Mouse (Mus musculus): ENCODE results near the gene Timm17b. TPM values are rescaled to one million over a fixed set of nuclear protein-coding genes. Genes with fewer than 3 reads are reported as not detected.
A peak's percentile ranks its signal among the peaks of the same experiment; 100 is the strongest.

Timm17b gene
- polyA plus RNA-seq, 1 experiment from 2014 or later, result 227 TPM

DNA sequence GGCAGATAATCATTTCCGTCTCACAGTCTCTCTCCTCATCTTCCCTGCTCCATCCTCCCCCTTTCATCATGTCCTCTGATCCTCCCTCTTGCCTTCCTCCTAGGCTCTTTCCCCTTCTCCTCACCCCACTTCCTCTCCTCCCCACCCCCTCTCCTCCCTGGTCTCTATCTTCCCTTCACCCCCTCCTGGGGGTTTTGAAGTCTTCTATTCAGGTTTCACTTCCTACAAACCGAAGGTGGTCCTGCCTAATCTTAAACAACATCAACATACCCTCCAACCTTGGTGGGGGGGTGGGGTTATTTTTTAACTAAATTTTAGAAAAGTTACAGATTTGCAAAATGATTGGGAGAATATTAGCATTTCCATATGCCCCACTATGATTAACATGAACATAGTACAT lies 30.7 kb upstream of the Timm17b start:
- ATAC-seq, result no peak
- H3K4me2 ChIP-seq (ENCODE audit: low read length), result no peak overlapping the region
- H3K36me3 ChIP-seq (ENCODE audit: control insufficient read depth, insufficient read depth, low read length), result peaks cover 24% of the 10 kb centered on the region; the same call in 1 of the 2 replicates
- no peak overlapping the region for H3K9ac ChIP-seq (ENCODE audit: low read length)
- no peak overlapping the region for H3K4me3 ChIP-seq (ENCODE audit: low read depth, low read length)
- H3K9me3 ChIP-seq (replicated peaks; ENCODE audit: control insufficient read depth, low read length), result no peaks in the 10 kb centered on the region
- no peak overlapping the region for H3K27ac ChIP-seq (ENCODE audit: low read depth, low read length)
- 42% methylated on average over 2 of the region's 2 CpGs for WGBS
- H3K4me1 ChIP-seq (ENCODE audit: control insufficient read depth, insufficient read depth, low read length), result no peaks in the 10 kb centered on the region
- H3K27me3 ChIP-seq (replicated peaks; ENCODE audit: control insufficient read depth, insufficient read depth, low read length), result no peaks in the 10 kb centered on the region
- no peak for DNase-seq (ENCODE audit: low spot score)

GRCm38 (mm10) chrX:7869826-7870225 lies 29.3 kb upstream of the Timm17b start:
- H3K27ac ChIP-seq (ENCODE audit: low read depth, low read length), result no peak overlapping the region
- no peaks in the 10 kb centered on the region for H3K27me3 ChIP-seq (replicated peaks; ENCODE audit: control insufficient read depth, insufficient read depth, low read length)
- ATAC-seq, result no peak
- H3K4me2 ChIP-seq (ENCODE audit: low read length), result no peak overlapping the region
- H3K9ac ChIP-seq (ENCODE audit: low read length), result no peak overlapping the region
- no peaks in the 10 kb centered on the region for H3K9me3 ChIP-seq (replicated peaks; ENCODE audit: control insufficient read depth, low read length)
- 22% methylated on average over 3 of the region's 3 CpGs for WGBS
- no peak overlapping the region for H3K4me3 ChIP-seq (ENCODE audit: low read depth, low read length)
- H3K4me1 ChIP-seq (ENCODE audit: control insufficient read depth, insufficient read depth, low read length), result no peaks in the 10 kb centered on the region
- peaks cover 32% of the 10 kb centered on the region; the same call in 1 of the 2 replicates for H3K36me3 ChIP-seq (ENCODE audit: control insufficient read depth, insufficient read depth, low read length)
- DNase-seq (ENCODE audit: low spot score), result peak; percentile 19

DNA sequence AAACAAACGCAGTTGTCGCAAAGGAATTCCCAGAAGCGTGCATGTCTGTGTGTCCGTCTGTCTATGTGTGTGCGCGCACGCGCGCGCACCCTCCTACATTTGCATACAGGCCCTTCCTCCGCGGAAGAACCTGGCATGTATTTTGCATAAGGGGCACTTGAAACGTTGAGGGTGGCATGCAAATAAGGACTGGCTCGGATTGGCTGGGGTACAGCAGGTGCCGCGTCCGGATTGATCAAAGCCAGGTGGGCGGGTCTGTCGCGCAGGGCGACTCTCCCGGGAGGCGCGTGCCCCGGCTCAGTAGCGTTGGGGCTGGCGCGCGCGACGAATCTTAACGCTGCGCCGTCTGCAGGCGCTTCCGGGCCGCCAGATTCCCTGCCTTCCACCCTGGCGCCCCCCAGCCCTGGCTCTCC lies 21.1 kb upstream of the Timm17b start, which contains the start of gene Pim2:
Gene Pim2, plus strand, starts transcription at position 256 of the 413 bp plus-strand sequence.
- H3K27me3 ChIP-seq (replicated peaks; ENCODE audit: control insufficient read depth, insufficient read depth, low read length), result no peaks in the 10 kb centered on the region
- H3K4me2 ChIP-seq (ENCODE audit: low read length), result peak within 1 kb of the TSS; percentile 84
- peak within 1 kb of the TSS; percentile 63 for H3K9ac ChIP-seq (ENCODE audit: low read length)
- no peaks in the 10 kb centered on the region for H3K9me3 ChIP-seq (replicated peaks; ENCODE audit: control insufficient read depth, low read length)
- H3K36me3 ChIP-seq (ENCODE audit: control insufficient read depth, insufficient read depth, low read length), result peaks cover 14% of the 10 kb centered on the region; the same call in 1 of the 2 replicates
- peak; percentile 94 for ATAC-seq
- peak; percentile 89 for DNase-seq (ENCODE audit: low spot score)
- H3K27ac ChIP-seq (ENCODE audit: low read depth, low read length), result peak within 1 kb of the TSS; percentile 33; the same call in 1 of the 2 replicates
- WGBS, result 37% methylated on average over 30 of the region's 38 CpGs
- H3K4me3 ChIP-seq (ENCODE audit: low read depth, low read length), result peak within 1 kb of the TSS; percentile 45
- no peaks in the 10 kb centered on the region for H3K4me1 ChIP-seq (ENCODE audit: control insufficient read depth, insufficient read depth, low read length)

DNA sequence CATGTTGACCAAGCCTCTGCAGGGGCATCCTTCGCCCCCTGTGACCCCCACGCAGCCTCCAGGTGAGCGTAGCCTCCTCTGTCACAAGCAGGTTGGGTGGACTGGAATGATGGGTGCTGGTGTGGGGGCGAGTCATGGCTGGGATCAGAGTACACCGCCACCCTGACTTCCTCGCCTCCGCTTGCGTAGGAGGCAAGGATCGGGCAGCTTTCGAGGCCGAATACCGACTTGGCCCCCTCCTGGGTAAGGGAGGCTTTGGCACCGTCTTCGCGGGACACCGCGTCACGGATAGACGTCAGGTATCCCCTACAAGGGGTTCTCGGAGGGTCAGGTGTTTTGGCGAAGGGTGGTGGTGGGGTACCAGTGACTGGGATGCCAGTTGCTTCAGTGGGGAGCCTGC lies 20.7 kb upstream of the Timm17b start:
- DNase-seq (ENCODE audit: low spot score) (no peak), ATAC-seq (no peak; the same call in none of the 2 replicates)
- Histone ChIP-seq H3K4me2 (ENCODE audit: low read length) (peak overlapping the region; percentile 84), H3K27ac (ENCODE audit: low read depth, low read length) (peak overlapping the region; percentile 33; the same call in 1 of the 2 replicates), H3K4me3 (ENCODE audit: low read depth, low read length) (peak overlapping the region; percentile 45), H3K36me3 (ENCODE audit: control insufficient read depth, insufficient read depth, low read length) (peaks cover 9% of the 10 kb centered on the region; the same call in 1 of the 2 replicates), H3K27me3 (replicated peaks; ENCODE audit: control insufficient read depth, insufficient read depth, low read length) (no peaks in the 10 kb centered on the region), H3K4me1 (ENCODE audit: control insufficient read depth, insufficient read depth, low read length) (no peaks in the 10 kb centered on the region), H3K9me3 (replicated peaks; ENCODE audit: control insufficient read depth, low read length) (no peaks in the 10 kb centered on the region), H3K9ac (ENCODE audit: low read length) (peak overlapping the region; percentile 63)
- 36% methylated on average over 21 of the region's 21 CpGs for WGBS

GRCm38 (mm10) chrX:7879819-7880218 lies 19.3 kb upstream of the Timm17b start:
- H3K27ac ChIP-seq (ENCODE audit: low read depth, low read length), result no peak overlapping the region
- H3K36me3 ChIP-seq (ENCODE audit: control insufficient read depth, insufficient read depth, low read length), result no peaks in the 10 kb centered on the region
- WGBS, result 25% methylated on average over 11 of the region's 11 CpGs
- no peaks in the 10 kb centered on the region for H3K27me3 ChIP-seq (replicated peaks; ENCODE audit: control insufficient read depth, insufficient read depth, low read length)
- no peaks in the 10 kb centered on the region for H3K9me3 ChIP-seq (replicated peaks; ENCODE audit: control insufficient read depth, low read length)
- H3K4me3 ChIP-seq (ENCODE audit: low read depth, low read length), result 0 out of 2 replicates have a peak overlapping the region, but pooled peaks have one; percentile 45
- ATAC-seq (peak; percentile 54), DNase-seq (ENCODE audit: low spot score) (peak; percentile 79)
- H3K4me1 ChIP-seq (ENCODE audit: control insufficient read depth, insufficient read depth, low read length), result peaks cover 1% of the 10 kb centered on the region
- H3K4me2 ChIP-seq (ENCODE audit: low read length), result peak overlapping the region; percentile 84
- H3K9ac ChIP-seq (ENCODE audit: low read length), result peak overlapping the region; percentile 25; the same call in 1 of the 2 replicates

GRCm38 (mm10) chrX:7883841-7884567 lies 15.2 kb upstream of the Timm17b start, which contains the start of gene Slc35a2:
TSS of gene Slc35a2 (plus strand) at chrX:7884028.
- no peaks in the 10 kb centered on the region for H3K9me3 ChIP-seq (replicated peaks; ENCODE audit: control insufficient read depth, low read length)
- H3K4me3 ChIP-seq (ENCODE audit: low read depth, low read length), result peak within 1 kb of the TSS; percentile 50
- H3K4me1 ChIP-seq (ENCODE audit: control insufficient read depth, insufficient read depth, low read length), result peaks cover 2% of the 10 kb centered on the region
- peak within 1 kb of the TSS; percentile 59 for H3K4me2 ChIP-seq (ENCODE audit: low read length)
- H3K27ac ChIP-seq (ENCODE audit: low read depth, low read length), result peak within 1 kb of the TSS; percentile 80
- H3K9ac ChIP-seq (ENCODE audit: low read length), result peak within 1 kb of the TSS; percentile 58
- H3K36me3 ChIP-seq (ENCODE audit: control insufficient read depth, insufficient read depth, low read length), result 0 out of 2 replicates have a peak, but pooled peaks cover 4% of the 10 kb centered on the region
- 27% methylated on average over 48 of the region's 49 CpGs for WGBS
- H3K27me3 ChIP-seq (replicated peaks; ENCODE audit: control insufficient read depth, insufficient read depth, low read length), result no peaks in the 10 kb centered on the region
- DNase-seq (ENCODE audit: low spot score) (peak; percentile 82), ATAC-seq (peak; percentile 87)

DNA sequence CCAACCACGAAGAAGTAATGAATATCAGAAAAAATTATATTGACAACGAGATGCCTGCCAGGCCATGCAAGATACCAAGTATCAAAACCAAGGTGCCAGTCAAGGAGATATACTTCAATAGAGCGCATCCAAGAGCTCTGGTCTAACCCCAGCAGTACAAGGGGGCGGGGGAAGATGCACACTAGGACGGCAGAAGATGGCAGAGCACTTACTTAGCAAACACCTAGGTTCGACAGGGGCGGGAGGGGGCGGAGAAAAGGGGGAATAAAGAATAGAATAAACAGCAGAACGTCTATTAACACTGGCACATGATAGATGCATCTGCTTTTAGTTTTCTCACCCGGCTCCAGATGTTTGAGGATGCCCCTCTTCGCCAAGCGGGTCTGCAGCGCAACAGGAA lies 946 bp upstream of the Timm17b start:
- 38% methylated on average over 13 of the region's 13 CpGs for WGBS
- Histone ChIP-seq H3K4me2 (ENCODE audit: low read length) (peak overlapping the region; percentile 56), H3K9me3 (replicated peaks; ENCODE audit: control insufficient read depth, low read length) (no peaks in the 10 kb centered on the region), H3K4me3 (ENCODE audit: low read depth, low read length) (peak overlapping the region; percentile 52), H3K27me3 (replicated peaks; ENCODE audit: control insufficient read depth, insufficient read depth, low read length) (no peaks in the 10 kb centered on the region), H3K27ac (ENCODE audit: low read depth, low read length) (no peak overlapping the region), H3K4me1 (ENCODE audit: control insufficient read depth, insufficient read depth, low read length) (no peaks in the 10 kb centered on the region), H3K9ac (ENCODE audit: low read length) (peak overlapping the region; percentile 65), H3K36me3 (ENCODE audit: control insufficient read depth, insufficient read depth, low read length) (peaks cover 21% of the 10 kb centered on the region)
- ATAC-seq (no peak), DNase-seq (ENCODE audit: low spot score) (no peak)

- H3K27me3 ChIP-seq (replicated peaks; ENCODE audit: control insufficient read depth, insufficient read depth, low read length), result no peaks in the 10 kb centered on the region
- DNase-seq (ENCODE audit: low spot score) (no peak), ATAC-seq (no peak)
- no peak overlapping the region for H3K9ac ChIP-seq (ENCODE audit: low read length)
- no peaks in the 10 kb centered on the region for H3K9me3 ChIP-seq (replicated peaks; ENCODE audit: control insufficient read depth, low read length)
- H3K4me3 ChIP-seq (ENCODE audit: low read depth, low read length), result no peak overlapping the region
- 0 out of 2 replicates have a peak, but pooled peaks cover 11% of the 10 kb centered on the region for H3K36me3 ChIP-seq (ENCODE audit: control insufficient read depth, insufficient read depth, low read length)
- H3K4me2 ChIP-seq (ENCODE audit: low read length), result no peak overlapping the region
- WGBS, result 95% methylated on average over 5 of the region's 5 CpGs
- H3K27ac ChIP-seq (ENCODE audit: low read depth, low read length), result no peak overlapping the region
- H3K4me1 ChIP-seq (ENCODE audit: control insufficient read depth, insufficient read depth, low read length), result no peaks in the 10 kb centered on the region
Observed at GRCm38 (mm10) chrX:7904441-7904840, 5.3 kb downstream of the Timm17b start.

GRCm38 (mm10) chrX:7907735-7908134 lies 8.6 kb downstream of the Timm17b start, which contains the start of gene Gm10491:
TSS of gene Gm10491 (minus strand) at chrX:7907835.
- Histone ChIP-seq H3K9me3 (replicated peaks; ENCODE audit: control insufficient read depth, low read length) (no peaks in the 10 kb centered on the region), H3K36me3 (ENCODE audit: control insufficient read depth, insufficient read depth, low read length) (0 out of 2 replicates have a peak, but pooled peaks cover 11% of the 10 kb centered on the region), H3K4me3 (ENCODE audit: low read depth, low read length) (no peak within 1 kb of the TSS), H3K4me1 (ENCODE audit: control insufficient read depth, insufficient read depth, low read length) (no peaks in the 10 kb centered on the region), H3K9ac (ENCODE audit: low read length) (no peak within 1 kb of the TSS), H3K27ac (ENCODE audit: low read depth, low read length) (no peak within 1 kb of the TSS), H3K27me3 (replicated peaks; ENCODE audit: control insufficient read depth, insufficient read depth, low read length) (no peaks in the 10 kb centered on the region), H3K4me2 (ENCODE audit: low read length) (no peak within 1 kb of the TSS)
- DNase-seq (ENCODE audit: low spot score) (no peak), ATAC-seq (no peak)
- WGBS, result 80% methylated on average over 5 of the region's 5 CpGs
